Mouse (Mus musculus): ENCODE results near the gene Cflar.
"Not testable (repeated sequence)": the region's sequence is repeated elsewhere in the genome, so short reads cannot be mapped to it uniquely, and the experiment has no call there.

The Cflar gene

DNA sequence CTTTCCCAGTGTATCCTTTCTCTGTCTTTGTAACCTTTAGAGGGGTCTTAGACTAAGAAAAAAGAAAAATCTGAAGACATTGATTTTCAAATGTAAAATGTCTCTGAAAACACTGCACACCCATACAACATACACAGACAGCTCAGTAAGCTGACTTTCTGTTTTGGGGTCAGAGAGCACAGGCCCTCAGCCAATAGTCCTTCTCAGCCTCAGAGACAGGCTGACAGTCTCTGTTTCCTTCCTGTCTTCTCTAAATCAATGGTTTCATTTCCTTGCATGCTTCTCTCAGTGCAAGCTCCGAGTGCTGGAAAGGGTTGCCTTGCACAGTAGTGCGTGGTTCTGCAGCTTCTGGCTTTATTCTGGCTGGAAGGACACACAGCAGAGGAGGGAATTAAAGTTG is 62.6 kb downstream of the Cflar start:
- no peak for DNase-seq (ENCODE audit: low spot score in 2 of 2)

DNA sequence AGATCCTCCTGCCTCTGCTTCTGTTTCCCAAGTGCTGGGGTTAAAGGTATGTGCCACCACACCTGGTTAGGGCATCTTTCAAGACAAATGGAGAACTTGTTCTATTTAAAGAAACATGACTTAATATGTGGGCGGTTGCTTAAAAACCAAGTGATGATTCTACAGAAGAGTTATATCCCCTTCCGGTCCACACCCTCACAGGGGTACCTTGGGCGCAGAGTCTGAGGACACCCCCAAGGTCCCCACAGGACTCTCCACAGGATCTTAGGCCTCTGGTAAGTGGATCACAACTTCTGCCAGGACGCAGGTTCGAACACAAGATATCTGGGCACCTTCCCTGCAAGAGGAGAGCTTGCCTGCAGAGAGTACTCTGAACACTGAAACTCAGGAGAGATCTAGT is 64.1 kb downstream of the Cflar start:
- DNase-seq (ENCODE audit: low spot score in 2 of 2) = no peak

DNA sequence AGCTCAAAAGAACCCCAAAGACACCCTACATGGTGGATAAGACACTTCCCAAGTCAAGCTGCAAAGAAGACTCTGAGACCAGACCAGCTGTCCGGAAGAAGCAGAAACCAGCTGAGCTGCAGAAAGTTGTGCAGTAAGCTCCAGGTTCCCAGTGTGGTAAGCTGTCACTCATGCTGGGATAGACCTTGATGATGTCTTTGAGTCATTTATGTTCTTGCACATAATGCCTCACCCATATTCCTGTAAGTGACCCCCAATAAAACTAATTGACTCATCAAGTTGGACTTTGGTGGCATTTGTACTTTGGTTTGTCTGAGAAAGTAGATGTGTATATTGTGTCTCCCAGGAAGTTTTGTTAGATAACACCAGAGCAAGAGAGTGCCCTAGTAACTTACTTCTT is 66.3 kb downstream of the Cflar start:
- no peak for DNase-seq (ENCODE audit: low spot score in 2 of 2)

DNA sequence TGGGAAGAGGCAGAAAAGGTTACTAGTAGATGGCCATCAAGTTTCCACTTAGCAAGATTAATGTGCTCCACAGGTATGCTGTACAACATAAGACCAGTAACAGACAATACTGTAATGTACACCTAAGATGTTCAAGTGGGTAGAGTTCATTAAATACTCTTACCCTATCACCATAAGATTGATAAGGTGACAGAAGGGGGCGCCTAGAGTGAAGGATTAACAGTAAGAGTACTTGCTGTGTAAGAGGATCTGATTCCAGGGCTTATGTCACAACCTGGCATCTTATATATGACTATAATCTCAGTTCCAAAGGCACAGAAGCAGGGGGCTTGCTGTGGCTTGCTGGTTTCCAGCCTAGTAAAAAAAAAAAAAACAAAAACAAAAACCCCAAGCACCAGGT is 66.9 kb downstream of the Cflar start:
- no peak for DNase-seq (ENCODE audit: low spot score in 2 of 2)

DNA sequence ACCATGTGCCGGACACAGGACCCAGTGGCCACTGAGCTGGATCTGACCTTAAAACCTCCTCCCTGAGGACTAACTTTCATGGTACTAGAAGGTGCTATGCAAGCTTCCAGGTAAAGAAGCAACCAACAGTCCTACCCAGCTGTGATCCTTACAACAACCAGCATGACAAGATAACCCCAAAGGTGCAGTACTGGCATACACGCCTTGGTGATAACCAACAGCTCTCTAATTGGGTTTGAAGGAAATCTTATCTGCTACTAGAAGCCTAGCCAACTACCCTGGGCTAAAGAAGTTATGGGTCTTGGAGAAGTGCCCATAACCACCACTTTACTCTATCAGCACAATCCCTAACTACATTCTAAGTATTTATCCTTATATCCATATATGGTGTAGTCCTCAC is 75.0 kb downstream of the Cflar start:
- DNase-seq (ENCODE audit: low spot score in 2 of 2) = no peak

DNA sequence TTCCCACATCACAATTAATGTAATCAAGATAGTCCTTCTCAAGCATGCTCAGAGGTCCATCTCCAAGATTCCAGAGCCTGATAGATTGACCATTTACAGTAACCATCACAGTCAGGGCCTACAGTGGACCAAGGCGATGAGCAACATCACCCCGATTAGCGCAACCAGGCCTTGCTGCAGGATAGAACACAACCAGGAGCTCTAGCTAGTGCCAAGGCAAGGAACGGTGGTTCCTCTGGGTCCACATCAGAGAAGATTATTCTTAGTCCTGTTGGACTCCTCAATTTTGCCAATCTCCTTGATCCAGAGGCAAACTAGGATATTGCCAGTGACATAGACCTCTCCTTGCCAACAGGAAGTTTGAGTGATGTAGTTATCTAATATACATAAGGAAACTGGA is 77.1 kb downstream of the Cflar start:
- no peak for DNase-seq (ENCODE audit: low spot score in 2 of 2)

DNA sequence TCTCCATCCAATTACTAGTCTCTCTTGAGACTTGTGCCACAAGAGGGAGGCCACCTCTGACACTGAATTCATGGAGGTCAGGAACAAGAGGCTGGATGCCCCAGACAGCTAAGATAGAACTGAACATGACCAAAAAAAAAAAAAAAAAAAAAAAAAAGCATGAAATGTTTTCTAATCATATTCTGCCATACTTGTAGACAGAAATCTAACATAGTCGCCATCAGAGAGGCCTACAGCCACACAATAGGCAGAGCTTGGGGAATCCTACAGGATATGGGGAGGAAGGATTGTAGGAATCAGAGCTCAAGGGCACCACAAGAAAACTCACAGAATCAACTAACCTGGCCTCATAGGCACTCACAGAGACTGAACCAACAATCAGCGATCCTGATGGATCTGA is 83.4 kb downstream of the Cflar start:
- no peak for DNase-seq (ENCODE audit: low spot score in 2 of 2)

DNA sequence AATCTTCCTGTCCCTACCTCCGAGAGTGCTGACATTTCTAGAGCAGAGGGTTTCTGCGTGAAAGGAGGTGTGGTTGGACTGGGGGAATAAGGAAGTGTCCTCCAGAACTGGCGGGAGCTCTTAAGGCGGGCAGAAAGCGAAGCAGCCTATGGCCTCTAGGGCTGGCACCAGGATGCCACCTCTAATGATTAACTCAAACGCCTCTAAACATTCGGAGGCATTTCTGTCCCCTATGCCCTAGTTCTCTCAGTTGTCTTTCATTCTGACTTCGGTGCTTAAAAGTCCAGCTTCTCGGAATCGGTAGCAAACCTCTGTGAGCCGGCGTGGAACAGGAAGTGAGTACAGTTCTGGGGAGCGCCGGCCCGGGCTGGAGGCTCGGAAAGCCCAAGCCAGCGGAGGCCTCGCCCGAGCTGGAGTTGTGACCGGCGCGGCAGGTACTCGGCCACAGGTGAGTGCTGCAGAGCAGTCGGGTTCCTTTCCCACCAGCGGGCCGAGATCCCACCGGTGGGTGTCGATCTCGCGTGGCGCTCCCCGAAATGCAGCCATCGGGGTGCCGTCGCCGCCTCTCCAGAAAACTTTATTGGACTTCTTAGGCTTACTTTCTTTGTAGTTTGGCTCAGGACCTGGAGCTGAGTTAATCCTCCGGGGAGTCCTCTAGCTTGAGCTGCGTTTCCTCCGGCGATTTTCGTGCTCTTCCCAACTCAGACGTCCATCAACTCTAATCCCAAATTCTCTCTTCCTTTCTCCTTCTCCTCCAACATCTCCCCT is 84.2 kb downstream of the Cflar start, which contains the start of gene Casp8:
Gene Casp8, plus strand, starts transcription at position 84 of the 768 bp plus-strand sequence.
- DNase-seq (ENCODE audit: low spot score in 2 of 2) = peak; percentile 54 to 62

DNA sequence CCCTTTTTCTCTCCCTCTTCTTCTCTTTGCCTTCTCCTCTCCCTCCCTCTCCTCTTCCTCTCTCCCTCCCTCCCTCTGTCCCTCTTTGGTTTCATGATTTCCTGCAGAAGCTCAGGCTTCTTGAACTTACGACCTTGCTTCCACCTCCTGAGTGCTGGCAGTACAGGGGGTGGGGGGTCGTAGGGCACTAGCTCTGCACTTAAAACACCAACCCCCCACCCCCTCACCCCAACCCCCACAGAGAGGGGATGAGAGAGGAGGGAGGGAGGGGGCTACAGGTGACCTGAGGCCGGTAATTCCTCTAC is 84.7 kb downstream of the Cflar start:
- no peak for DNase-seq (ENCODE audit: low spot score in 2 of 2)

DNA sequence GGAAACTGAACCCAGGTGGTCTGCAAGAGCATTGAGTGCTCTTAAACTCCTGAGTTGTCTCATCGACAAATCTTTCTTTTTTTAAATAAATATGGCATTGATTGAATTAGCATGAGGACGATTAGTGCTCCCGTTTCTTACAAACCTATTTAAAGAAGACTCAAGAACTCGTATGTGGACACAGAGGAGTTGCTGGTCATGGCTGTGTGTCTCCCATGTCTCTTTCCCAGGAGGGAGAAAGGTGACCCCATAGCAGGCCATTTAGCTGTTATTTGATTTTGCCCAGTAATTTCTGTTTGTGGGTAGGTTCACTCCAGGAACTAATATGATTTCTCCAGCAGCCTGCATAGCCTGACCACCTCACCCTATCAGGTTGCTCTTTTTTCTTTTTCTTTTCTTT is 85.5 kb downstream of the Cflar start:
- DNase-seq (ENCODE audit: low spot score in 2 of 2) = no peak

DNA sequence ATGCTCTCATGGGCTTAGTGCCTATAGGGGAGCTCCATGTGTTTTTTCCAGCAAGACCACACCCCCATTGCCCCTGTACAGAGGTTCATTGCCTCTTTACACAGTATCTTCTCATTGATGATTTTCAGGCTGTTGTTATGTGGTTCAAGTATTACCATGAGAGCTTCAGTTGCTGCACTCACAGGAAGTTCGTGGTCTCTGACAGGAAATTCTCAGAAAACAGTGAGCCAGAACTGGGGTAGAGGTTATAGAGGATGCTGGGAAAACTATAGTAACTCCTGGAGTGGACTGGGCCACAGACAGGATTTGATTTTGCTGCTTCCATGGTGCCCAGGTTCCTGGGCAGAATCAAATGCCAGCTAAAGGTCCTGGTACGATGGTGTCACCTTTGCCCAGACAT is 86.1 kb downstream of the Cflar start:
- no peak for DNase-seq (ENCODE audit: low spot score in 2 of 2)

DNA sequence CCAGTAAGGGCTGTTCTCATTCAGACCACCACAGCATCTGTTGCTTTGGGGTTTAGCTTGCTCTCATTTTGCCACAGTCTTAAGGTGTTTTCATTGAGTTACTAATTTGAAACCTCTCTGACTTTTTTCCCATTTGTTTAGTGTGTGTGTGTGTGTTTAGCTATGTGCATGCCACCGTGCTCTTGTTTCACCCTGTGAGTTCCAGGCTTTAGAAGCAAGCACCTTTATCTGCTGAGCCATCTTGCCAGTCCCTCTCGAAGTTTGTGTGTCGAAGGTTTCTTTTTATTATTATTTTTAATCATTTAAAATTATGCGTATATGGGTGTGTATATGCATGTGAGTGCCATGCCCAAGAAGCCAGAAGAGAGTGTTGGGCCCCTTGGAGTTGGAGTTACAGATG is 87.6 kb downstream of the Cflar start:
- DNase-seq (ENCODE audit: low spot score in 2 of 2) = no peak

DNA sequence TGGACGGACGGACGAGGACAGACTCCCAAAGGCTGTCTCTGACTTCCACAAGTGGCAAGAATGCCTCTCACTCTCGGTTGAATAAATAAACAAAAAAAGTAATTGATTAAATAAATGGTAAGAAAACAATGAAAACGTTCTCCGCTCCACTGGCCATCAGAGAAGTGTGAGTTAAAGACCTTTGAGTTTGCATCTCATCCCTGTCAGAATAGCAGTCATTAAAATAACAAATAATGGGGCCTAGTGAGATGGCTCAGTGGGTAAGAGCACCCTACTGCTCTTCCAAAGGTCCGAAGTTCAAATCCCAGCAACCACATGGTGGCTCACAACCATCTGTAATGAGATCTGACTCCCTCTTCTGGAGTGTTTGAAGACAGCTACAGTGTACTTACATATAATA is 89.3 kb downstream of the Cflar start:
- DNase-seq (ENCODE audit: low spot score in 2 of 2) = not testable (repeated sequence)

DNA sequence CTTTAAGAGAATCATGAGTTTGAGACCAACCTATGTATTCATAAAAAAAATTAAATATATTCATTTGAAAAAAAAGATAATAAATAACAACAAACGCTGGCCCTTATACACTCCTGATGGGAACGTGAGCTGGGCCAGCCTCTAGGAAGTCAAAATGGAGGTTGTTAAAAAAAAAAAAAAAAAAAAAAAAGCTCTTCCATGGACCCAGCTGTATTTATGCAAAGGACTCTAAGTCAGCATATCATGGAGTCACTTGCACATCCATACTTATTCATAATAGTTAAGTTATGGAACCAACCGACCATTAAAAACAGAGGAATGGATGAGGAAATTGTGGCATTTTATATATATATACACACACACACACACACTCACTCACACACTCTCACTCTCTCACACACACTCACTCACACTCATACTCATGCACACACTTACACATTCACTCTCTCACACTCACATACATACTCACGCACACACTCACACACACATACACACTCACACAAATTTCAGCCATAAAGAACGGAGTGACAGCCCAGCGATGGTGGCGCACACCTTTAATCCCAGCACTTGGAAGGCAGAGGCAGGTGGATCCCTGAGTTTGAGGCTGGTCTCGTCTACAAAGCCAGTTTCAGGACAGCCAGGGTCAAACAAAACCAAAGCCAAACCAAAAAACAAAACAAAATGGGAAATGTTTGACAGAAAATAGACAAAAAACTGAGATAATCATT is 90.4 kb downstream of the Cflar start:
- no peak for DNase-seq (ENCODE audit: low spot score in 2 of 2)

DNA sequence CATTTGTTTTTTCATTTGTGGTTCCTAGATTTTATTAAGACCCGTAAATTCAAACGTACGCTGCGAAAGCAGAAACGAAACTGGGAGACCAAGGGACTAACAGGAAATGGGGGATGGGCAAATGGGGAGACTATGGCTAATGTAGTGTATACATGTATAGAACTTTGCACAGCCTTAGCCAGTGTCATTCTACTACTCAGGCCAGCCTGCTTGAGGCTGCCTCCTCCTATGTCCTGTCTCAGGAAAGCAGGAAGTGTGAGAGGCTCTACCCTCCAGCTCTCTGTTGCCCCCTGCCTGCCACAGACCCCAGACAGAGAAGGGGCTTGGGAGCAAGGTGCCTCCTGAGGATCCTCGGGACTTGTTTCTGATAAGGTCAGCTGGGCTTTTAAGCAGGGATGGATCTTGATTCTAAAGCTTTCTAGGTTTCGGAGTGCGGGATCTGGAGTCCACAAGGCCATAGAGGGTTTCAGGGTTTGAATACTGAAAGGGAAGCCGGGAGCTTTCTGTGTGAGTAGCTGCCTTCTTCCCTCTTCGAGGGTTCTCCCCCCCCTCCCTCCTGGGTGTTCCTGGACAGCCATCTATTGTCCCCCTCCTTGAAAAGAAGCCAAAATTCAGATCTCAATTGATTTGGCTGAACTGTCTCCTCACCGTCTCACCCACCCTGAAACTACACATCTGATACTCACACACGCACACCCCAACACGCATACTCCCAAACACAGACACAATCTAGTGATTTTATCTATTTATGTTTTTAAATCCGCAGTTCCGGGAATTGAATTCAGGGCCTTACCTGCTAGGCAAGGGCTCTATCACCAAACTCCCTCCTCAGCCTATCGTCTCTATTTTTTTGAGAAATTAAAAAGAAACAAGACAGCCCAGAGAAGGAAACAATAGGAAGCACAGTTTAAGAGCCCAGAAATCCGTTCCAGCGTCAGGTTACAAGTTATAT is 91.3 kb downstream of the Cflar start:
- peak; percentile 13 to 29 for DNase-seq (ENCODE audit: low spot score in 2 of 2)

DNA sequence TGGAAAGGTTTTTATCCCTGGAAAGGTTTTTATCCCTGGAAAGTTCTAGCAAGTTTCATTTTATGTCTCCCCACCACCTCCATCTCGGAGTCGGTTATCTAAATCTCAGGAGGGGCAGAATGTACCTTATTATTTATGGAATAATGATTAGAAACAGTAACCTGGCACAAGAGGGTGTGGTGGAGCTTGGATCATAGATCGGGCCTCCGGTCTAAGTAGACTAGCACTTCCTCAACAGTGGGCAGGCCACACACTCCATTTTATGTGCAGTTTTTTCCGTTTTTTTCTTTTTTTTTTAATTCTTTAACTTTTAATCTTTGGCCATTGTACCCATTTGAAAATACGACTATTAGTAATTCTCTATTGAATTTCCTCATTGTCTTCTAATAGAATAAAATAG is 92.2 kb downstream of the Cflar start:
- DNase-seq (ENCODE audit: low spot score in 2 of 2) = no peak

DNA sequence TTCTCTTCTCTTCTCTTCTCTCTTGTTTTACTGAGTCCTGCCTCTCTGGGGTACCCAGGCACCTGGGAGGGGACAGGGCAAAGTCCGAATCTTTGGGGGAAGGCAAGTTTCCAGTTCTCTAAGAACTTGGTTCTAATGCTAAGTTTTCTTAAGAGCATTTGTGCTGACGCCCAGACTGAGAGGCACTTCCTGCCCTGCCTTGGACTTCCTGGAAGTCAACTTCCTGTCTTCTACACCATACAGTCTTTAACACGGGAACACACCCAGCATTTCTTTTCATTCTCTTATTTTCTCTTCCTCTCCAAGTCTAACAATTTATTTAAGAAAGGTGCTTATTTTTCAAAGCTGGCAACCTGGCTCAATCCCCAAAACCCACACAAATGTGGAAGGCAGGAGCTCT is 95.3 kb downstream of the Cflar start:
- DNase-seq (ENCODE audit: low spot score in 2 of 2) = no peak
